14 mouse cellular contexts compared by ENCODE assay signal in the genomic region with DNA sequence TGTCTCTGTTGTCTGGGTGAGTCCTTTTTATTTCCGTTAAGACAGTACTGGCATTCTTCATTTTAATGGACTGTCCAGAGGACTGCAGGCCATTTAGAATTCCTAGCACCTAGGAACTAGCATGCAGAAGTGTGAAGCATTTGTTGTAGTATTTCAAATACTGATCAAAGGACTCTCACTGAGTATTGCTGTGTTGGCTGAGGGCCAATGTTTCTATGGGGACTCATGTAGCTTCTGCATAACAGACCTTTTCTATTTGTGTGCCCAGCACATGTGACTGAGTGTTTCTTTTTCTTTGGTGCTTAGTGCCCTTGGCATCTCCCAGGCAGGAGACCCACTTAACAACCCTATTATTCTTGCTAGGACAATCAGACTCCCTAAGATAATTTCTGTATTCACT. TPM values are rescaled to one million over a fixed set of nuclear protein-coding genes. Genes with fewer than 3 reads are reported as not detected.
A peak's percentile ranks its signal among the peaks of the same experiment; 100 is the strongest.
DNase-seq lines count a peak whose midpoint lies in the region; ATAC-seq lines count a peak whose summit lies in the region.
"Had no signal": no experiment of that assay in that cellular context is flagged by ENCODE, and none has a peak within 500 bp of the region (broad histone marks: within the 10 kb centered on the region; RNA-seq: fewer than 3 reads in every experiment).

No protein-coding gene starts in this region.

- no peaks in the 10 kb centered on the region for H3K4me1 ChIP-seq in heart, embryonic 12.5 days (replicated peaks)
- H3K4me1 ChIP-seq in heart, embryonic 10.5 days, result no peaks in the 10 kb centered on the region
- no peaks in the 10 kb centered on the region for H3K4me1 ChIP-seq in neural tube, embryonic 11.5 days (ENCODE audit: control insufficient read depth, insufficient read depth, low read length)

- DNase-seq in heart, embryonic 10.5 days (ENCODE audit: low spot score), result no peak
- no peak for DNase-seq in neural tube, embryonic 11.5 days (ENCODE audit: low spot score)
- no peak for DNase-seq in neural tube, embryonic 10.5 days (ENCODE audit: extremely low spot score, low spot score)
- DNase-seq in layer of hippocampus, postnatal 14 days (ENCODE audit: low spot score in 2 of 2), result peak; percentile 31 to 57
- DNase-seq in right cerebral cortex, postnatal 4 days, result peak; percentile 53
- DNase-seq in MN1 (ENCODE audit: low spot score), result no peak
- DNase-seq in spleen, adult 18-20 months, result no peak

- no peaks in the 10 kb centered on the region for H3K9me3 ChIP-seq in heart, embryonic 12.5 days (replicated peaks)
- no peaks in the 10 kb centered on the region for H3K9me3 ChIP-seq in heart, embryonic 10.5 days
- H3K9me3 ChIP-seq in neural tube, embryonic 11.5 days (ENCODE audit: control insufficient read depth, low read length), result no peaks in the 10 kb centered on the region
- H3K9me3 ChIP-seq: limb, embryonic 13.5 days had no signal

- no peak overlapping the region for H3K4me3 ChIP-seq in heart, embryonic 12.5 days
- H3K4me3 ChIP-seq in heart, embryonic 10.5 days, result no peak overlapping the region
- no peak overlapping the region for H3K4me3 ChIP-seq in neural tube, embryonic 11.5 days (ENCODE audit: low read depth, low read length)
- H3K4me3 ChIP-seq: limb, embryonic 13.5 days; myocyte had no signal

- H3K36me3 ChIP-seq in heart, embryonic 12.5 days, result no peaks in the 10 kb centered on the region
- no peaks in the 10 kb centered on the region for H3K36me3 ChIP-seq in heart, embryonic 10.5 days
- no peaks in the 10 kb centered on the region for H3K36me3 ChIP-seq in neural tube, embryonic 11.5 days (ENCODE audit: control insufficient read depth, insufficient read depth, low read length)
- H3K36me3 ChIP-seq: limb, embryonic 13.5 days had no signal

- ATAC-seq in heart, embryonic 12.5 days (ENCODE audit: insufficient number of reproducible peaks, low FRiP score), result 0 out of 2 replicates have a peak, but pooled peaks have one; percentile 33
- peak; percentile 40; the same call in 1 of the 2 replicates for ATAC-seq in neural tube, embryonic 11.5 days (ENCODE audit: insufficient read depth, low FRiP score, low TSS enrichment)

- H3K27me3 ChIP-seq in heart, embryonic 12.5 days (replicated peaks), result no peaks in the 10 kb centered on the region
- H3K27me3 ChIP-seq in heart, embryonic 10.5 days (ENCODE audit: insufficient read depth, poor library complexity, severe bottlenecking), result no peaks in the 10 kb centered on the region
- H3K27me3 ChIP-seq in neural tube, embryonic 11.5 days (ENCODE audit: control insufficient read depth, insufficient read depth, low read length), result no peaks in the 10 kb centered on the region
- H3K27me3 ChIP-seq: limb, embryonic 13.5 days had no signal

- 55% methylated on average over 1 of the region's 1 CpGs for WGBS in heart, embryonic 12.5 days
- WGBS in heart, embryonic 10.5 days, result 77% methylated on average over 1 of the region's 1 CpGs
- WGBS in neural tube, embryonic 11.5 days, result 45% methylated on average over 1 of the region's 1 CpGs

- no peak overlapping the region for H3K9ac ChIP-seq in heart, embryonic 12.5 days
- H3K9ac ChIP-seq in neural tube, embryonic 11.5 days (ENCODE audit: low read length), result no peak overlapping the region
- H3K9ac ChIP-seq: limb, embryonic 13.5 days had no signal

- H3K4me2 ChIP-seq in heart, embryonic 12.5 days, result no peak overlapping the region
- no peak overlapping the region for H3K4me2 ChIP-seq in neural tube, embryonic 11.5 days (ENCODE audit: low read depth)
- H3K4me2 ChIP-seq: limb, embryonic 13.5 days had no signal

- no peak overlapping the region for H3K27ac ChIP-seq in heart, embryonic 12.5 days (ENCODE audit: poor library complexity, severe bottlenecking)
- no peak overlapping the region for H3K27ac ChIP-seq in heart, embryonic 10.5 days
- no peak overlapping the region for H3K27ac ChIP-seq in neural tube, embryonic 11.5 days (ENCODE audit: low read depth, low read length)
- H3K27ac ChIP-seq: limb, embryonic 13.5 days had no signal

RNA-seq across cellular contexts. Expression of a gene that starts 12.6 kb away (rescaled TPM):
- not detected in 2 replicates for polyA plus RNA-seq in heart, embryonic 12.5 days (2016; fragmentation: Nextera tagmentation; extraction: Ambion mirVana)
- not detected in 2 replicates for polyA plus RNA-seq in heart, embryonic 10.5 days (2016; fragmentation: Nextera tagmentation; extraction: Ambion mirVana)
- not detected in 2 replicates for polyA plus RNA-seq in neural tube, embryonic 11.5 days (2014; fragmentation: Nextera tagmentation; extraction: Ambion mirVana)
- under 1 TPM in 1 of 2 experiments, not detected in 1; 0.23 TPM for total RNA-seq in layer of hippocampus, postnatal 14 days (2021)
- total RNA-seq: common myeloid progenitor, adult 5-6 weeks had no signal
- polyA plus RNA-seq: frontal cortex, adult 2 months; intestine, embryonic 14.5 days; limb, embryonic 13.5 days; myocyte; stomach, embryonic 14.5 days had no signal

Comparison
In these comparisons a context has a peak if more than half of its experiments do, and no peak if none do; other contexts are left out.
1. DNase-seq: peak in layer of hippocampus, postnatal 14 days (2 of 2) and right cerebral cortex, postnatal 4 days (single experiment); none in heart, embryonic 10.5 days (single experiment), neural tube, embryonic 11.5 days (single experiment), neural tube, embryonic 10.5 days (single experiment), MN1 (single experiment) and spleen, adult 18-20 months (0 of 2).